Mouse (Mus musculus) spleen, postnatal 10 days (tissue): ENCODE data around the gene Rala.

ENCODE experiments used
- DNase-seq, 2 experiments: peaks; one replicate each; pipeline ENCODE4 v3.0.0; 2021 to 2022; ENCODE audit warnings: low spot score in 2 of 2

Gene Rala

DNA sequence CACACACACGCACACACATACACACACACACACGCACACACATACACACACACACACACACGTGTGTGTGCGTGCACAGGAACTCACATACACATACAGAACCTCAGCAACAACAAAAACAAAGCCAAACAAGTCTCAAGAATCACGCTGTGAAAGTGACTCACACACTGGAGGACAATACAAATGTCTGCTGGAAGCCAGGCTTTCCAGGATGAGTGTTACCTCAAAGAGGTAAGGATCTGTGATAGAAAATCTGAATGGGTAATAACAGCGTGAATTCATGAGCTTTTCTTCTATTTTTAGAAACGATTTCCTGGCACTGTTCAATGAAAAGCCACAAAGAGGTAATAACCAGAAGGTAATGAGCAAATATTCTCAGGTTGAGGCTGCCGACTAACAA, 59.8 kb downstream of the Rala start:
- no peak for DNase-seq

DNA sequence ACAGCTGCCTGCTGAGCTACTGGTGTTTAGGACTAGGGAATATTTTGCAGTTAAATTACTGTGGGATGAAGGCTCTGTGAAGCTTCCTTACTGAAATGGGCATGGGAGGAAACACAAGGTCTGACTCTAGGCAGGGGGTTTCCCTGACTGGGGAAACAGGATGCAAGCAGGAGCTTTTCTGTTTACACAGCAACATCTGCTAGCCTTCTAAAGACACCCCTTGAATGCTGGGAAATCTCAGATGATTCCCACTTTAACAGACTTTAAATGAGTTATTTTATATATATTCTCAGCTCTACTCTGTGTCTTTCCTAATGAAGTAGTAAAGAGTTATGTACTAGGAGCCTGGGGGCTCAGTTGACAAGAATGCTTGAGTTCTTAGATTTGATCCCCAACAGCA, 65.0 kb downstream of the Rala start:
- DNase-seq: no peak

DNA sequence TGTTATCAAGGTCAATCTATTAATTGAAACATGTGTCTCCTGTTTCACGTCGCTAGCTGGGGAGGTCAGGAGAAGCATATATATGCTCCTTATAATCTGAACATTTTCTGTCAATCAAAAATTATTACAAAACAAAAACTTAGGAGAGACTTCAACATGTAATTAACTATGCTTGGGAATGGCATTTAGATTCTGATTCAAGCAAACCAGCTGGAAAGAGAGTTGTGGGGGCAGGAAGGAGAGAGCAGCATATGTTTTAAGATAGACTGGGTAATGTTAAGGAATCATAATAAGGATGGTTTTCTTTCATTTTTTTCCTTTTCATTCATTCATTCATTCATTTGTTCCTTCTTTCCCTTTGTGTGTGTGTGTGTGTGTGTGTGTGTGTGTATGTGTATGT, 77.3 kb downstream of the Rala start:
- DNase-seq: no peak

DNA sequence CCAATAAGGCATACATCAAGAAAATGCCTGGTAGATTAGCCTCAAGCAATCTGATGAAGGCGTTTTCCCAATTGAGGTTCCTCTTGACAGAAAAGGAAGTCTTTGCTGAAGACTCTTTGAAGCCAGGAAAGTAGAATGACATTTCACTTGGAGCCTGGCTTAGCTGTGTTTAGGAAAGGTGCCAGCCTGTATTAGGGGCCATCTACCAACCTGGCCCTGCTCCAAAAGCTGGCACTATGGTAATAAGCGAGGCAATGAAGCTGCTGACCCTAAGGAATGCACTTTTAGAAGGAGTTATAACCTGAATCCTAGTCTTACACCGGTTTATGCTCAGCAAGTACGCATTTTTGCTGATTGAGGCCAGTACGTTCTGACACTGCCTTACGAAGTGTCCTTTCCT, 83.5 kb downstream of the Rala start:
- no peak for DNase-seq

DNA sequence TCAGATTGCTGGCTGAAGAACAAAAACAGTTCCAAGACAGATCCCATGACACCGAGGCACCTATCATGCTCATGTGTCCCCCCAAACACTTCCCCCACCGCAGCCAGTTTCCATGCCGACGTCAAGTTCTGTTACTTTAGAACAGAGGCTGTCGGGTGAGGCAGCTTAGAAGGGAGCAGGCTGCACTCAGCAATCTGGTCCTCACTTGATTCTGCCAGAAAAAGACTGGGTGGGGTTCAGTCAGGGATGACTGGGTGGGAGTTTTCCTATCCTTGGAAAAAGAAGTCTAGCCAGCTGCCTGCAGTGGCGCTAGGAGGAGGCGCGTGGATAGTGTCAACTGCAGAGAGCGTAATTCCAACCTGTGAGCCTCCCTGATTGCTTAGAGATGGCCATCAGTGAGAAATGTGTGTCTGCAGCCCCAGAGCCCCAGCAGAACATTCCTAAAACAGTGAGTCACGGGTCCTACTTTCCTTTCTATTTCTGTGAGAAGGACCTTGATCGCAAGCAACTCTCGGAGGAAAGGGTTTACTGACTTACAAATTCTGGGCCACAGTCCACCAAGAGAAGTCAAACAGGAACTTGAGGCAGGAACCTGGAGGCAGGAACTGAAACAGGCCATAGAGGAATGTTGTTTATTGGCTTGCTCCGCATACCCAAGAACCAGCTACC, 84.5 kb downstream of the Rala start:
- no peak for DNase-seq

DNA sequence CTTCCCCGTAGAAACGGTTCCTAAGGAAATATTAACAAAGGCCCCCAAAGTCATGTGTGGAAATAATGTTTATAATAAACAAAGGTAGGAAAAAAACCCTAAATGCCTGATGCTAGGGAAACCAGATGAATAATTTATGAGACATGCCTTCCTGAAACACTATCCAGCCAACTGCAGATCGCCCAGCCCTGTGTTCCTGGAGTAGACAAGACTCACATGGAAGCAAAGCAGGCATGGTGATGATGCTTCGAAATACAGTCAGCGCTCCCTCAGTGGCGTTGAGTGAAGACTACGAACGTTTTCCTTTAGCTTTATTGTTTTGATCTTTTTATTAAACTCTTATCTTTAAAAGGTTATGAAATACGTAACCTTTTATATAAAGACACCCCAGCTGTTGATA, 87.0 kb downstream of the Rala start:
- no peak for DNase-seq

DNA sequence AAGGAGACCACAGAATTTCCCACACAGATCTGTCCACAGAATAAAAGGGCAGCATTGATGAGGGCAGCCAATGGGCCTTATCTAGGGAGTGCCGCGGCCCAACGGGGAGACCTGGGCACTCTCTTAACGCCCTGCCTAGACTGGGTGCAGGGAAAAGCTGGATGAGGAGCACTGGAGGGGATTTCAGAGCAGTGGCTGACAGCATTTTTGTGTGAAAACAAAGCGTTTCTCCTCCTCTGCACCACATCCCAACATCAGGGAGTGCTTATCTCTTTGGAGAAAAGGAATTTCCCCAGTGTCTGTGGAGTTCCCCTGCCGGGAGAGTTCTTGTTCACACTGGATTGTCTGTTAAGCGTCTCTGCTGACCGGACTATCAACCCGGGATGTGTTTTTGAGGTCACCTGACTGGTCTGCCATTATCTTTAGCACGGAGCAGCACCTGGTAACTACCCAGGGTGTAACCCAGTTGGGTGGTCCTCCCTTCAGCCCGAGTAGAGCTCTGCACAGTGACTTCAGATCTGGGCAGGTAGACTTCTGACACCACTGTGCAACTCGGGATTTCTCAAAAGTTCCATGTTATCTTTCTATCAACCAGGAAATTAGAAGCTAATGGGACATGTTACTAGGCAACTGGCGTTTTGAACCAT, 88.4 kb downstream of the Rala start:
- no peak for DNase-seq

DNA sequence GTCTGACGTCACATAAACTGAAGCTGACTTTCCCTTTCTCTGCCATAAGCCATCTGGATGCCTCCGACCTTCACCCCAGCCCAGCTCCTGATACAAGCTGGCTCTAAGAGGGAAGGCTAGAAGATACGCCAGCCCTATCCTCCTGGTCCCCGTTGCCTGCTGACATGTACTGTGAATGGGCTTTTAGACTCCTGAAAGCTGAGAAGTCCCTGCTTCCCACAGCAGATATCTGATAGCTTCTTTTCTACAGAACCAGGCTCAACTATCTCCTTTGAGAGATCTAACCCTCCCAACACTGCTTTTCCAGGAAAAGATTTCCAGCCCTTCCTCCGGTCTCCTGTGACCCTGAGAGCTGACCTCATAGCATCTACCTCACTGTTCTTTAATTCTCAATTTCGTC, 89.3 kb downstream of the Rala start:
- no peak for DNase-seq

DNA sequence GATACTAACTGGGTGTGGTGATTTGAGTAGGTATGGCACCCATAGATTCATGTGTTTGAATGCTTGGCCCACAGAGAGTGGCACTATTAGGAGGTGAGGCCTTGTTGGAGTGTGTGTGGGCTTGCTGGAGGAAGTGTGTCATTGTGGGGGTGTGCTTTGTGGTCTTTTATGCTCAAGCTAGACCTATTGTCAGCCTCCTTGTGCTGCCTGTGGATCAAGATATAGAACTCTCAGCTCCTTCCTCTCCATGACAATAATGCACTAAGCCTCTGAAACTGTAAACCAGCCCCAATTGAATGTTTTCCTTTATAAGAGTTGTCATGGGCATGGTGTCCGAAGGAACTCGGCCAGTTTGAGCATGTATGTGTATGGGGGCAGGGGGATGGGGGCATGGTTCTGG, 100.7 kb downstream of the Rala start:
- no peak for DNase-seq

DNA sequence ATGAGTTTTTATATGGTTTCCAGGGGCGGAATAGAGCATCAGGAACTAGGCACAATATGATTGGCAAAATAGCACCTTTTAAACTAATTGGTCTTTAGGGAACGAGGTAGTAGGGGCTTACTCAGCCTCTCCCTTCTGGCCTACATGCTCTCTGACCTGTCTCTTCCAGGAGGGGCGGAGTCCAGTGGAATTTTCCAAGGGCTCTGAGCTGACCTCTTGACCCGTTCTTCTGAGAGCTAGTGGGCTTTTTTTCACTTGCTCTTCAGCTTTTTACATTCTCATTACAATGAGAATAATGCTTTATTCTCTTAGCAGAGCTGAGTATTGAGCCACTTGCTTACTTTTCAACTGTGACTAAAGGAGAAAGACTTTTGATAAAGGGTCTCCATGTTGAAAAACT, 101.3 kb downstream of the Rala start:
- DNase-seq: no peak

DNA sequence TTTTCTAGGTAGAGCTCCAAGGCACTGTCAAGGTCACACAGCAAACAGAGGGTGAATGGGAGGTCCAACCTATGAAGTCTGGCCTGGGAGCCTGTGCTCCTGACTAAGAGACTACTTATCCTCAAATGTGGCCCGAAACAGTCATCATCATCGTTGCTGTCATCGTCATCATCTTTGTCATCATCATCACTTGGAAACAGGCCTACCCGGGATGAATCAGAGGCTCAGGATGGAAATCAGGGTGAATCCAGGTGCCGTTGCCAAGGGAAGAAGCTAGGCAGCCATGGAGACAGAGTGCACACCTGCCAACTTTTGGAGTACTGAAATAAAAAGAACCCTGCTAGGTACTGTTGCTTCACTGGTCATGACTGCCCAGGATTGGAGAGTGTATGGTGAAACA, 104.9 kb downstream of the Rala start:
- no peak for DNase-seq

DNA sequence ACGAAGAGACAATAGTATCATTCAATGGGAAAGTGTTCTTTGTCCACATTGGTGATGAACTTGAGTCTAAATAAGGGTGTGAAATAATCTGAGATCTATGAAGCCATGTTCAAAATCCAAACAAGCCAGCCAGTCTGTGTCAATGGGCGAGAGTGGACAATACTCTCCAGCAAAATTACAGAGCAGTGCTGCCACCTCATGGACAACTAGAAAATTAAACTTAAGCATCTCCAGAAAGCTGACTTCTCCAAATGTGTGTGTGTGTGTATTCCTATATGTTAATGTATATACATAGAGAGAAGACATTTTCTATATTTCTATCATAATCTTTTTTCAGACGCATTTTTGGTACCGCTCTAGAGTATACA, 105.6 kb downstream of the Rala start:
- peak; percentile 43 to 70 for DNase-seq

DNA sequence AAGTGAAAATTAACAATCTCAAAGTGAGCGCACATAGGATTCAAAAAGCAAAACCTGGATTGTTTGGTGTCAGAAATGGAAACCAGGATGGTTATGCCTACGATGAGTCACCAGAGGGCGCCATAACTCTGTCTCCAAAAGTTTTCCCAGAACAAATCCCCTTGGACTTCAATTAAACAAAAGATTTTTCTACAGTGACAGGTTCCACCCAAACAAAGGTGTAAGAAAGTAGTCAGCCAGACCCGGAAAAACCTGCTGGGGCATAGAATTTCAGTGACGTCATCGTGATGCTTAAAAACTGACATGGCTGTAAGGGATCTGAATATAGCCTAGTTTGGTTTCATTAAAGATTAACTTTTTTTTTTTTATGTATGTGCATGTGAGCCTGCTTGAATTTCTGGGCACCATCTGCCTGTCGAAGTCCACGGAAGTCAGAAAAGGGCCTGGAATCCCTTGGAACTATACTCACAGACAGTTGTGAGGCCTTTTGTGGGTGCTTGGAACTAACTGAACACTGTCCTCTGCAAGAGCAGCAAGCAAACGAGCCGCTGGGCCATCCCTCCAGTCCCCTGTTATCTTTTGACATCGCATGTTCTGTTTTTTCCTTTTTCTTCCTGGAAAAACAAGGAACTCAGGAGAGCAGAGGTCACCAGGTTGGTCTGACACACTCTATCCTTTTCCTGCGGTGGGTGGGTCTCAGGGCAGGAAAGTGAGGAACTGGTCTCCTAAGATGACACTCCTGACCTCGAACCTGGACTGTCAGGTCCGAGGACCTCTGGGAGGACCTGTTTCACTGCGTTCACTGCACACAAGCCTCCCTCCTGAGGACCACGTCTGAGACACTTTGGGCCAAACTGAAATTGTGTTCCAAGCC, 106.2 kb downstream of the Rala start:
- peak in 1 of 2 experiments; percentile 28 for DNase-seq

DNA sequence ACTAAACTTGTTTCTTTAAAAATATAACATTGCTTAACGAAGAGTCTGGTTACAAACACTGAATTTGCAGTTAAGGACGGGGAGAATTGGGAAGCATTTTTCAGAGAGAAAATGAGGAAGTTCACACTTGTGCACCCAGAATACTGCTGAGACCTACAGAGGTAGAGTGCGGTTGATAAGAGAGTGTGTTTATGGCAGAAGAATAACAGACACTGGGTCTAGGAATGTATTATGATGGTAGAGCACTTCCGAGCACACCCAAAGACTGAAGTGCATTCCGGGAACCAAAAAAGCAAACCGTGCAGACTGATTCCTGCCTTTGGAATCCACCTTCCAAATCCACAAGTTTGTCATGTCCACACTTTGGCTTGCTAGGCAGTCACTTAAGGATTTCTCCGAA, 107.2 kb downstream of the Rala start:
- DNase-seq: no peak

DNA sequence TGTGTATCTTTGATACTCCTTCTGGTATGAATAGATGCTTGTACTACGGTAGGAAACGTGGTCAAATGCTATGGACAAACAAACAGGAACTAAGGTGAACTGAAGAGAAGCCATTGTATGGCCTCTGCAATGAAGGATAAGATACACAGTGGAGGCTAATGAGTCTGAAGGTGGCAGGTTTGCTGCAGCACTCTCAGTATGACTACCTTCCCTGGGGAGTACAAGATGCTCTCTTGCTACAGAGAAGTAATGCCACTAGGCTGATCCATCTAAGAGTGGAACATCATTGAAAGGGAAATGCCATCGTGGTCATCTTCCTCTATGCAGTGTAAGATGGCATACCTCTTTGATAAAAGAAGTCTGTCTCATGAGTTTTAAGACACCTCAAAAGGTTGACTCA, 111.1 kb downstream of the Rala start:
- DNase-seq: no peak
